Mouse (Mus musculus) midbrain, embryonic 11.5 days (tissue): ENCODE results near the gene Herpud2. TPM values are rescaled to one million over a fixed set of nuclear protein-coding genes. Genes with fewer than 3 reads are reported as not detected.

Experiments used
- ATAC-seq: fragments of 200-750 bp; cut with Nextera tagmentation; 2 replicates; pipeline ENCODE4 v1.8.0; 2017; ENCODE audit warnings: moderate TSS enrichment, moderate library complexity; ENCODE audit not compliant: low FRiP score
- DNase-seq: peaks from one replicate; pipeline ENCODE4 v3.0.0; 2015; ENCODE audit warnings: low spot score; ENCODE audit errors: missing footprints
- H3K27ac ChIP-seq: fragments of 300-500 bp; sonication (generic); 2 replicates; pipeline ENCODE4 v1.5.1; 2014; ENCODE audit warnings: low read depth, low read length
- H3K27me3 ChIP-seq: fragments of 300-500 bp; sonication (generic); 2 replicates; pipeline ENCODE4 v1.6.1; 2014; ENCODE audit warnings: mild to moderate bottlenecking, low read length, moderate library complexity, mixed read lengths; ENCODE audit not compliant: control insufficient read depth, insufficient read depth
- H3K36me3 ChIP-seq: fragments of 300-500 bp; sonication (generic); 2 replicates; pipeline ENCODE4 v1.6.1; 2014; ENCODE audit warnings: mild to moderate bottlenecking, low read length, moderate library complexity, mixed read lengths; ENCODE audit not compliant: control insufficient read depth, insufficient read depth
- H3K4me1 ChIP-seq: fragments of 300-500 bp; sonication (generic); 2 replicates; pipeline ENCODE4 v1.6.1; 2014; ENCODE audit warnings: low read length; ENCODE audit not compliant: control insufficient read depth, insufficient read depth
- H3K4me2 ChIP-seq: fragments of 300-500 bp; sonication (generic); 2 replicates; pipeline ENCODE4 v1.6.1; 2014; ENCODE audit warnings: mild to moderate bottlenecking, moderate library complexity
- H3K4me3 ChIP-seq: fragments of 300-500 bp; sonication (generic); 2 replicates; pipeline ENCODE4 v1.5.1; 2014; ENCODE audit warnings: low read depth, low read length
- H3K9ac ChIP-seq: fragments of 300-500 bp; sonication (generic); 2 replicates; pipeline ENCODE4 v1.6.1; 2014; ENCODE audit warnings: low read length
- H3K9me3 ChIP-seq: fragments of 300-500 bp; sonication (generic); 2 replicates; pipeline ENCODE4 v1.6.1; 2016; ENCODE audit warnings: low read length; ENCODE audit not compliant: control insufficient read depth
- WGBS: fragments of 180-500 bp; shearing (Covaris S2); extraction: QIAGEN DNeasy Blood & Tissue Kit; methylation state at CpG from one replicate; pipeline ENCODE4 v1.1.7; 2014; 5-methylcytosine and 5-hydroxymethylcytosine counted together
- polyA plus RNA-seq: library from polyadenylated mRNA; unstranded; fragments of >200 nt; fragmentation: Nextera tagmentation; extraction: Ambion mirVana; gene quantifications from 2 replicates; pipeline ENCODE4 v1.2.1, GENCODE M21; 2014

Herpud2 gene
- polyA plus RNA-seq, 1 experiment from 2014 or later = 33.9 TPM

GRCm38 (mm10) chr9:25177201-25177600 lies 25.6 kb upstream of the Herpud2 start:
- H3K36me3 ChIP-seq = no peaks in the 10 kb centered on the region
- ATAC-seq (no peak), DNase-seq (no peak)
- no peaks in the 10 kb centered on the region for H3K9me3 ChIP-seq
- H3K9ac ChIP-seq = no peak overlapping the region
- no peak overlapping the region for H3K27ac ChIP-seq
- H3K4me2 ChIP-seq = no peak overlapping the region
- WGBS = 92% methylated on average over 5 of the region's 5 CpGs
- no peaks in the 10 kb centered on the region for H3K4me1 ChIP-seq
- H3K4me3 ChIP-seq = no peak overlapping the region
- H3K27me3 ChIP-seq = no peaks in the 10 kb centered on the region

GRCm38 (mm10) chr9:25176562-25176961 lies 24.9 kb upstream of the Herpud2 start:
- Histone ChIP-seq H3K27ac (no peak overlapping the region), H3K27me3 (no peaks in the 10 kb centered on the region), H3K4me1 (no peaks in the 10 kb centered on the region), H3K36me3 (no peaks in the 10 kb centered on the region), H3K9me3 (no peaks in the 10 kb centered on the region), H3K4me2 (no peak overlapping the region), H3K9ac (no peak overlapping the region), H3K4me3 (no peak overlapping the region)
- WGBS = 97% methylated on average over 1 of the region's 1 CpGs
- ATAC-seq = no peak
- DNase-seq = peak; percentile 39

GRCm38 (mm10) chr9:25175978-25176377 lies 24.4 kb upstream of the Herpud2 start:
- Histone ChIP-seq H3K9ac (no peak overlapping the region), H3K4me1 (no peaks in the 10 kb centered on the region), H3K36me3 (no peaks in the 10 kb centered on the region), H3K4me2 (no peak overlapping the region), H3K27ac (no peak overlapping the region), H3K9me3 (no peaks in the 10 kb centered on the region), H3K27me3 (no peaks in the 10 kb centered on the region), H3K4me3 (no peak overlapping the region)
- 88% methylated on average over 6 of the region's 6 CpGs for WGBS
- no peak for DNase-seq
- ATAC-seq = no peak

GRCm38 (mm10) chr9:25175039-25175442 lies 23.4 kb upstream of the Herpud2 start:
- no peak for ATAC-seq
- WGBS = 59% methylated on average over 5 of the region's 5 CpGs
- Histone ChIP-seq H3K4me2 (no peak overlapping the region), H3K4me3 (no peak overlapping the region), H3K27me3 (no peaks in the 10 kb centered on the region), H3K9ac (no peak overlapping the region), H3K27ac (no peak overlapping the region), H3K4me1 (no peaks in the 10 kb centered on the region), H3K36me3 (no peaks in the 10 kb centered on the region), H3K9me3 (no peaks in the 10 kb centered on the region)
- DNase-seq = peak; percentile 83

GRCm38 (mm10) chr9:25174614-25175013 lies 23.0 kb upstream of the Herpud2 start:
- H3K4me2 ChIP-seq = no peak overlapping the region
- no peak overlapping the region for H3K9ac ChIP-seq
- no peaks in the 10 kb centered on the region for H3K4me1 ChIP-seq
- H3K36me3 ChIP-seq = no peaks in the 10 kb centered on the region
- ATAC-seq = no peak
- no peaks in the 10 kb centered on the region for H3K27me3 ChIP-seq
- peak; percentile 80 for DNase-seq
- H3K27ac ChIP-seq = no peak overlapping the region
- 81% methylated on average over 5 of the region's 5 CpGs for WGBS
- no peak overlapping the region for H3K4me3 ChIP-seq
- no peaks in the 10 kb centered on the region for H3K9me3 ChIP-seq

- Histone ChIP-seq H3K36me3 (no peaks in the 10 kb centered on the region), H3K9ac (no peak overlapping the region), H3K27ac (no peak overlapping the region), H3K4me2 (no peak overlapping the region), H3K4me1 (no peaks in the 10 kb centered on the region), H3K4me3 (no peak overlapping the region), H3K9me3 (no peaks in the 10 kb centered on the region), H3K27me3 (no peaks in the 10 kb centered on the region)
- ATAC-seq (no peak), DNase-seq (peak; percentile 51)
- WGBS = 77% methylated on average over 4 of the region's 4 CpGs
Observed at GRCm38 (mm10) chr9:25173171-25173570, 21.6 kb upstream of the Herpud2 start.

- H3K27me3 ChIP-seq = no peaks in the 10 kb centered on the region
- H3K4me1 ChIP-seq = no peaks in the 10 kb centered on the region
- H3K4me2 ChIP-seq = no peak overlapping the region
- no peaks in the 10 kb centered on the region for H3K36me3 ChIP-seq
- ATAC-seq = no peak
- no peaks in the 10 kb centered on the region for H3K9me3 ChIP-seq
- H3K27ac ChIP-seq = no peak overlapping the region
- peak; percentile 17 for DNase-seq
- H3K4me3 ChIP-seq = no peak overlapping the region
- H3K9ac ChIP-seq = no peak overlapping the region
Observed at GRCm38 (mm10) chr9:25169626-25170025, 18.0 kb upstream of the Herpud2 start.

- Histone ChIP-seq H3K27me3 (no peaks in the 10 kb centered on the region), H3K27ac (no peak overlapping the region)
- WGBS = 34% methylated on average over 6 of the region's 6 CpGs
Observed at GRCm38 (mm10) chr9:25167458-25168084, 16.0 kb upstream of the Herpud2 start.

GRCm38 (mm10) chr9:25158218-25158617 lies 6.6 kb upstream of the Herpud2 start:
- Histone ChIP-seq H3K4me1 (no peaks in the 10 kb centered on the region), H3K4me3 (no peak overlapping the region), H3K9ac (no peak overlapping the region), H3K9me3 (no peaks in the 10 kb centered on the region), H3K27me3 (no peaks in the 10 kb centered on the region), H3K27ac (no peak overlapping the region), H3K36me3 (no peaks in the 10 kb centered on the region), H3K4me2 (no peak overlapping the region)
- DNase-seq = no peak
- 86% methylated on average over 4 of the region's 4 CpGs for WGBS
- no peak for ATAC-seq

More at GRCm38 (mm10) chr9:25167458-25168084, 16.0 kb upstream of the Herpud2 start:
- H3K4me3 ChIP-seq = no peak overlapping the region
- no peaks in the 10 kb centered on the region for H3K4me1 ChIP-seq
- ATAC-seq (peak; percentile 68; the same call in 1 of the 2 replicates), DNase-seq (peak; percentile 94)
- no peak overlapping the region for H3K9ac ChIP-seq
- H3K36me3 ChIP-seq = no peaks in the 10 kb centered on the region
- H3K9me3 ChIP-seq = no peaks in the 10 kb centered on the region
- no peak overlapping the region for H3K4me2 ChIP-seq
